Mouse (Mus musculus) limb, embryonic 13.5 days (tissue): ENCODE results near the gene Olfr1020. TPM values are rescaled to one million over a fixed set of nuclear protein-coding genes. Genes with fewer than 3 reads are reported as not detected.

Source experiments
- ATAC-seq: fragments of 200-750 bp; cut with Nextera tagmentation; 2 replicates; pipeline ENCODE4 v1.8.0; 2017; ENCODE audit warnings: low read depth, moderate number of reproducible peaks, moderate TSS enrichment; ENCODE audit not compliant: low FRiP score
- H3K27ac ChIP-seq: fragments of 300-500 bp; sonication (generic); 2 replicates; pipeline ENCODE4 v1.5.1; 2015; ENCODE audit warnings: inconsistent platforms, mild to moderate bottlenecking, moderate library complexity
- H3K27me3 ChIP-seq: fragments of 300-500 bp; sonication (generic); 2 replicates; pipeline ENCODE4 v1.6.1; 2015; ENCODE audit warnings: mild to moderate bottlenecking, inconsistent platforms
- H3K36me3 ChIP-seq: fragments of 300-500 bp; sonication (generic); 2 replicates; pipeline ENCODE4 v1.6.1; 2015; ENCODE audit warnings: inconsistent platforms, mild to moderate bottlenecking, moderate library complexity
- H3K4me1 ChIP-seq: fragments of 300-500 bp; sonication (generic); 2 replicates; pipeline ENCODE4 v1.6.1; 2015; ENCODE audit warnings: inconsistent platforms
- H3K4me2 ChIP-seq: fragments of 300-500 bp; sonication (generic); replicated peaks from 2 replicates; pipeline ENCODE4 v1.6.1; 2015; ENCODE audit warnings: inconsistent platforms, mild to moderate bottlenecking, moderate library complexity
- H3K4me3 ChIP-seq: fragments of 300-500 bp; sonication (generic); 2 replicates; pipeline ENCODE4 v1.5.1; 2015; ENCODE audit warnings: moderate library complexity, mild to moderate bottlenecking, inconsistent platforms
- H3K9ac ChIP-seq: fragments of 300-500 bp; sonication (generic); 2 replicates; pipeline ENCODE4 v1.6.1; 2015; ENCODE audit warnings: mild to moderate bottlenecking, inconsistent platforms
- H3K9me3 ChIP-seq: fragments of 300-500 bp; sonication (generic); 2 replicates; pipeline ENCODE4 v1.6.1; 2016; ENCODE audit warnings: inconsistent platforms
- WGBS: fragments of 180-500 bp; shearing (Covaris S2); methylation state at CpG from one replicate; pipeline ENCODE4 v1.1.7; 2015; 5-methylcytosine and 5-hydroxymethylcytosine counted together
- polyA plus RNA-seq: library from polyadenylated mRNA; unstranded; fragments of >200 nt; fragmentation: Nextera tagmentation; extraction: Ambion mirVana; gene quantifications from 2 replicates; pipeline ENCODE4 v1.2.1, GENCODE M21; 2015

The Olfr1020 gene
- polyA plus RNA-seq, result not detected in 2 replicates

- 76% methylated on average over 1 of the region's 1 CpGs for WGBS
- Histone ChIP-seq H3K36me3 (no peaks in the 10 kb centered on the region), H3K4me2 (no peak within 1 kb of the TSS), H3K9me3 (no peaks in the 10 kb centered on the region), H3K4me1 (no peaks in the 10 kb centered on the region), H3K9ac (no peak within 1 kb of the TSS), H3K27me3 (no peaks in the 10 kb centered on the region), H3K4me3 (no peak within 1 kb of the TSS), H3K27ac (no peak within 1 kb of the TSS)
- ATAC-seq, result no peak
Measured at GRCm38 (mm10) chr2:85846730-85847129, at the start of gene Olfr1020. Gene Olfr1020 (plus strand): TSS chr2:85847030.

GRCm38 (mm10) chr2:85802444-85802843 is 44.4 kb upstream of the Olfr1020 start, which contains the start of gene Olfr1016:
Gene Olfr1016 (minus strand): TSS chr2:85802544.
- 89% methylated on average over 2 of the region's 2 CpGs for WGBS
- no peak for ATAC-seq
- no peaks in the 10 kb centered on the region for H3K27me3 ChIP-seq
- no peak within 1 kb of the TSS for H3K27ac ChIP-seq
- no peaks in the 10 kb centered on the region for H3K9me3 ChIP-seq
- no peak within 1 kb of the TSS for H3K9ac ChIP-seq
- no peaks in the 10 kb centered on the region for H3K36me3 ChIP-seq
- no peak within 1 kb of the TSS for H3K4me3 ChIP-seq
- no peaks in the 10 kb centered on the region for H3K4me1 ChIP-seq
- no peak within 1 kb of the TSS for H3K4me2 ChIP-seq

GRCm38 (mm10) chr2:85804501-85804900 is 42.3 kb upstream of the Olfr1020 start:
- H3K4me1 ChIP-seq, result no peaks in the 10 kb centered on the region
- WGBS, result 57% methylated on average over 4 of the region's 4 CpGs

GRCm38 (mm10) chr2:85818179-85818578 is 28.7 kb upstream of the Olfr1020 start, which contains the start of gene Olfr1018:
Gene Olfr1018 (plus strand): TSS chr2:85818479.
- no peak within 1 kb of the TSS for H3K4me2 ChIP-seq
- no peaks in the 10 kb centered on the region for H3K9me3 ChIP-seq
- H3K4me1 ChIP-seq, result no peaks in the 10 kb centered on the region
- H3K27me3 ChIP-seq, result no peaks in the 10 kb centered on the region
- H3K4me3 ChIP-seq, result no peak within 1 kb of the TSS
- H3K36me3 ChIP-seq, result no peaks in the 10 kb centered on the region
- no peak for ATAC-seq
- H3K9ac ChIP-seq, result no peak within 1 kb of the TSS
- no peak within 1 kb of the TSS for H3K27ac ChIP-seq

More at GRCm38 (mm10) chr2:85804501-85804900, 42.3 kb upstream of the Olfr1020 start:
- Histone ChIP-seq H3K9ac (no peak overlapping the region), H3K4me2 (no peak overlapping the region), H3K9me3 (no peaks in the 10 kb centered on the region), H3K4me3 (no peak overlapping the region), H3K27me3 (no peaks in the 10 kb centered on the region), H3K27ac (no peak overlapping the region), H3K36me3 (no peaks in the 10 kb centered on the region)
- ATAC-seq, result no peak

GRCm38 (mm10) chr2:85845383-85845782 is 1.4 kb upstream of the Olfr1020 start, which contains the start of gene Olfr1019:
Gene Olfr1019 (minus strand): TSS chr2:85845483.
- H3K4me3 ChIP-seq, result no peak within 1 kb of the TSS
- H3K9me3 ChIP-seq, result no peaks in the 10 kb centered on the region
- no peak within 1 kb of the TSS for H3K4me2 ChIP-seq
- no peaks in the 10 kb centered on the region for H3K36me3 ChIP-seq
- no peak for ATAC-seq
- H3K4me1 ChIP-seq, result no peaks in the 10 kb centered on the region
- H3K27me3 ChIP-seq, result no peaks in the 10 kb centered on the region
- no peak within 1 kb of the TSS for H3K27ac ChIP-seq
- no peak within 1 kb of the TSS for H3K9ac ChIP-seq

- no peaks in the 10 kb centered on the region for H3K9me3 ChIP-seq
- ATAC-seq, result no peak
- H3K4me3 ChIP-seq, result no peak within 1 kb of the TSS
- no peak within 1 kb of the TSS for H3K27ac ChIP-seq
- H3K27me3 ChIP-seq, result no peaks in the 10 kb centered on the region
- H3K36me3 ChIP-seq, result no peaks in the 10 kb centered on the region
- WGBS, result 44% methylated on average over 2 of the region's 2 CpGs
- no peak within 1 kb of the TSS for H3K4me2 ChIP-seq
- H3K4me1 ChIP-seq, result no peaks in the 10 kb centered on the region
- H3K9ac ChIP-seq, result no peak within 1 kb of the TSS
Measured at GRCm38 (mm10) chr2:85868294-85868693, 21.5 kb downstream of the Olfr1020 start, which contains the start of gene Olfr1022. Gene Olfr1022 (plus strand): TSS chr2:85868594.

- ATAC-seq, result no peak
- no peak within 1 kb of the TSS for H3K9ac ChIP-seq
- no peak within 1 kb of the TSS for H3K27ac ChIP-seq
- WGBS, result 75% methylated on average over 2 of the region's 2 CpGs
- H3K27me3 ChIP-seq, result no peaks in the 10 kb centered on the region
- H3K4me3 ChIP-seq, result no peak within 1 kb of the TSS
- no peaks in the 10 kb centered on the region for H3K4me1 ChIP-seq
- no peak within 1 kb of the TSS for H3K4me2 ChIP-seq
- no peaks in the 10 kb centered on the region for H3K9me3 ChIP-seq
- H3K36me3 ChIP-seq, result no peaks in the 10 kb centered on the region
Measured at GRCm38 (mm10) chr2:85885340-85885739, 38.5 kb downstream of the Olfr1020 start, which contains the start of gene Olfr1023. Gene Olfr1023 (plus strand): TSS chr2:85885640.

Other genes with a start within 250 kb of the Olfr1020 start
- not detected in 2 replicates for gene Olfr1000, start 235.1 kb upstream of the Olfr1020 start, polyA plus RNA-seq
- gene Olfr1002, start 196.3 kb upstream of the Olfr1020 start, polyA plus RNA-seq, result not detected in 2 replicates
- not detected in 2 replicates for gene Olfr154, start 182.6 kb upstream of the Olfr1020 start, polyA plus RNA-seq
- not detected in 2 replicates for gene Olfr1006, start 168.3 kb upstream of the Olfr1020 start, polyA plus RNA-seq
- not detected in 2 replicates for gene Olfr1008, start 157.6 kb upstream of the Olfr1020 start, polyA plus RNA-seq
- gene Olfr1009, start 131.6 kb upstream of the Olfr1020 start, polyA plus RNA-seq, result not detected in 2 replicates
- not detected in 2 replicates for gene Olfr1012, start 84.3 kb upstream of the Olfr1020 start, polyA plus RNA-seq
- gene Olfr1013, start 79.9 kb upstream of the Olfr1020 start, polyA plus RNA-seq, result not detected in 2 replicates
- gene Olfr1014, start 74.3 kb upstream of the Olfr1020 start, polyA plus RNA-seq, result not detected in 2 replicates
- not detected in 2 replicates for gene Olfr1015, start 65.0 kb upstream of the Olfr1020 start, polyA plus RNA-seq
- gene Olfr1016, start 44.5 kb upstream of the Olfr1020 start, polyA plus RNA-seq, result not detected in 2 replicates
- not detected in 2 replicates for gene Olfr1018, start 28.6 kb upstream of the Olfr1020 start, polyA plus RNA-seq
- not detected in 2 replicates for gene Olfr1019, start 1.5 kb upstream of the Olfr1020 start, polyA plus RNA-seq
- gene Olfr1022, start 21.6 kb downstream of the Olfr1020 start, polyA plus RNA-seq, result not detected in 2 replicates
- not detected in 2 replicates for gene Olfr1023, start 38.6 kb downstream of the Olfr1020 start, polyA plus RNA-seq
- not detected in 2 replicates for gene Olfr1024, start 58.0 kb downstream of the Olfr1020 start, polyA plus RNA-seq
- gene Olfr1025-ps1, start 68.2 kb downstream of the Olfr1020 start, polyA plus RNA-seq, result not detected in 2 replicates
- gene Olfr1026, start 74.5 kb downstream of the Olfr1020 start, polyA plus RNA-seq, result not detected in 2 replicates
- not detected in 2 replicates for gene Olfr1028, start 103.4 kb downstream of the Olfr1020 start, polyA plus RNA-seq
- gene Olfr1029, start 126.9 kb downstream of the Olfr1020 start, polyA plus RNA-seq, result not detected in 2 replicates
- gene Olfr1030, start 132.2 kb downstream of the Olfr1020 start, polyA plus RNA-seq, result not detected in 2 replicates
- not detected in 2 replicates for gene Olfr1031, start 143.3 kb downstream of the Olfr1020 start, polyA plus RNA-seq
- gene Olfr1032, start 158.5 kb downstream of the Olfr1020 start, polyA plus RNA-seq, result not detected in 2 replicates
- 0.33 and 0.90 TPM in 2 replicates for gene Olfr1033, start 173.6 kb downstream of the Olfr1020 start, polyA plus RNA-seq
- not detected in 2 replicates for gene Olfr1034, start 198.8 kb downstream of the Olfr1020 start, polyA plus RNA-seq
- not detected in 2 replicates for gene Olfr1036, start 227.0 kb downstream of the Olfr1020 start, polyA plus RNA-seq
- not detected in 2 replicates for gene Olfr1037, start 240.4 kb downstream of the Olfr1020 start, polyA plus RNA-seq